Mouse (Mus musculus): ENCODE measurements around the gene Cgn.

- TF ChIP-seq EP300 (optimal IDR thresholded peaks at IDR 0.05) (no peak), CTCF (IDR thresholded peaks at IDR 0.05; ENCODE audit: low read depth) (peak; percentile 73)
These were observed 25.3 kb upstream of the Cgn start for GRCm38 (mm10) chr3:94811628-94812027.
